Mouse (Mus musculus) embryonic facial prominence, embryonic 15.5 days (tissue): ENCODE data around the gene Gm20906. TPM values are rescaled to one million over a fixed set of nuclear protein-coding genes. Genes with fewer than 3 reads are reported as not detected.
"Not testable (repeated sequence)": the region's sequence is repeated elsewhere in the genome, so short reads cannot be mapped to it uniquely, and the experiment has no call there.

Experiments
- ATAC-seq: fragments of 200-750 bp; cut with Nextera tagmentation; 2 replicates; pipeline ENCODE4 v1.8.0; 2017; ENCODE audit warnings: low read depth, moderate TSS enrichment; ENCODE audit not compliant: insufficient number of reproducible peaks, low FRiP score, low TSS enrichment
- H3K27ac ChIP-seq: fragments of 300-500 bp; sonication (generic); replicated peaks from 2 replicates; pipeline ENCODE4 v1.5.1; 2015; ENCODE audit warnings: mild to moderate bottlenecking, inconsistent platforms
- H3K27me3 ChIP-seq: fragments of 300-500 bp; sonication (generic); 2 replicates; pipeline ENCODE4 v1.6.1; 2015; ENCODE audit warnings: inconsistent platforms
- H3K36me3 ChIP-seq: fragments of 300-500 bp; sonication (generic); 2 replicates; pipeline ENCODE4 v1.6.1; 2015; ENCODE audit warnings: mild to moderate bottlenecking, inconsistent platforms
- H3K4me1 ChIP-seq: fragments of 300-500 bp; sonication (generic); 2 replicates; pipeline ENCODE4 v1.6.1; 2015; ENCODE audit warnings: inconsistent platforms
- H3K4me2 ChIP-seq: fragments of 300-500 bp; sonication (generic); replicated peaks from 2 replicates; pipeline ENCODE4 v1.6.1; 2015; ENCODE audit warnings: mild to moderate bottlenecking, inconsistent platforms
- H3K4me3 ChIP-seq: fragments of 300-500 bp; sonication (generic); replicated peaks from 2 replicates; pipeline ENCODE4 v1.5.1; 2015; ENCODE audit warnings: mild to moderate bottlenecking, inconsistent platforms
- H3K9ac ChIP-seq: fragments of 300-500 bp; sonication (generic); 2 replicates; pipeline ENCODE4 v1.6.1; 2015; ENCODE audit warnings: inconsistent platforms
- H3K9me3 ChIP-seq: fragments of 300-500 bp; sonication (generic); replicated peaks from 2 replicates; pipeline ENCODE4 v1.6.1; 2016; ENCODE audit warnings: inconsistent platforms
- WGBS: fragments of 180-500 bp; shearing (Covaris S2); methylation state at CpG from one replicate; pipeline ENCODE4 v1.1.7; 2015; 5-methylcytosine and 5-hydroxymethylcytosine counted together
- polyA plus RNA-seq: library from polyadenylated mRNA; unstranded; fragments of >200 nt; fragmentation: Nextera tagmentation; extraction: Ambion mirVana; gene quantifications from 2 replicates; pipeline ENCODE4 v1.2.1, GENCODE M21; 2015

The Gm20906 gene
- polyA plus RNA-seq, result not detected in 2 replicates

GRCm38 (mm10) chrY:87550666-87551065 is at the start of gene Gm20906:
Gene Gm20906, plus strand, starts transcription at chrY:87550966.
- not testable (repeated sequence) for H3K27ac ChIP-seq, H3K9ac ChIP-seq, ATAC-seq, H3K9me3 ChIP-seq, H3K27me3 ChIP-seq, H3K4me2 ChIP-seq, H3K4me1 ChIP-seq, H3K4me3 ChIP-seq, H3K36me3 ChIP-seq
- WGBS, result no CpG with 5 or more reads among the region's 6 CpGs
